Mouse (Mus musculus) natural killer cell, adult 2 months (primary cell): ENCODE results near the gene Slc39a7.

Experiments
- DNase-seq, 2 experiments: peaks; one replicate each; pipeline ENCODE4 v3.0.0; 2022; ENCODE audit warnings: low spot score in 2 of 2

The Slc39a7 gene

DNA sequence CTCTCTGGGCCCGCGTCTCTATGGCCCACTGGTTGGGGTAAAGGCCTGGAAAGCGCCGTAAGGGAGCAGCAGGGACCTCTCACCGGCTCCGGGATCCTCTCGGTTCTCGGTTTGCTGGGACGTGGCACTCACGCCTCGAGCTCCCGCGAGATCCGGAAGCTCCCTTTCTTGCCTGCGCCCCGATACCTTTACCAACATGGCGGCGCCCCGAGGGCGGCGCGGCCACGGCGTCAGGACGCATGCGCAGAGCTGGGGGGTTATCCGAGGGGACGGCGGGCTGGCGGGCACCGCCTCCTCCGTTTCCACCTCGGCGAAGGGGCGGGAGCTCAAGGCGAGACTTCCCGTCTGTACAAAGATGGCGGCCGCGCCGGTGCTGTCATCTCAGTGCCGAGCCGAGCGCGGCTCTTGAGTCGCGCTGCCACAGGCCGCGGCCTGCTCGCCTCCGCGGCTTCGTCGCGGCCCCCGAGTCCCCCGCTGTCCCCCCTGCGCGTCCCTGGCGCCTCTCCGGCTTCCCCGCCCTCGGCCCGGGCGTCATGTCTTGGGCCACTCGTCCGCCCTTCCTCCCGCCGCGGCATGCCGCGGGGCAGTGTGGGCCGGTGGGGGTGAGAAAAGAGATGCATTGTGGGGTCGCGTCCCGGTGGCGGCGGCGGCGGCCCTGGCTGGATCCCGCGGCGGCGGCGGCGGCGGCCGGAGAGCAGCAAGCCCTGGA lies at the start of gene Slc39a7, which contains the start of gene Rxrb:
Slc39a7 (minus strand) TSS at position 218 of the 709 bp plus-strand sequence.
Rxrb (plus strand) TSS at position 348 of the 709 bp plus-strand sequence.
- DNase-seq = peak; percentile 98 to 99

GRCm38 (mm10) chr17:34079621-34080020 lies 48.1 kb upstream of the Slc39a7 start:
- DNase-seq = peak in 1 of 2 experiments; percentile 52

- DNase-seq = no peak
Measured at GRCm38 (mm10) chr17:34079002-34079401, 47.5 kb upstream of the Slc39a7 start.

DNA sequence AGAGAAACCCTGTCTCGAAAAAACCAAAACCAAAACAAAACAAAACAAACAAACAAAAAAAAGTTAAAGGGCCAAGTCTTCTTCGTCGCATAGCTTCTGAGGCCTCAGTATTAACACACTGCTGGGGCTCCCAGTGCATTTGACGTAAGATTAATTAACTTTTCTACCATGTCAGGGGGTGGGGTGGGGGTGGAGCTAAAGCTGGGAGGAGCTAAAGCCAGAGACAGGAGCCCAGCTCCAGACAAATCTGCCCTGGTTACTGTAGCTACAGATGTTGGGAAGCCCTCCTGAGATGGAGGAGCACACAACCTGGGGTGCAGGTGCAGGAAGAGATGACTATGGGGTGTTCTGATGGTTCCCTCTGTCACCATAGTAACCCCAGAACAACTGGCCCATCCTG lies 46.7 kb upstream of the Slc39a7 start:
- no peak for DNase-seq

DNA sequence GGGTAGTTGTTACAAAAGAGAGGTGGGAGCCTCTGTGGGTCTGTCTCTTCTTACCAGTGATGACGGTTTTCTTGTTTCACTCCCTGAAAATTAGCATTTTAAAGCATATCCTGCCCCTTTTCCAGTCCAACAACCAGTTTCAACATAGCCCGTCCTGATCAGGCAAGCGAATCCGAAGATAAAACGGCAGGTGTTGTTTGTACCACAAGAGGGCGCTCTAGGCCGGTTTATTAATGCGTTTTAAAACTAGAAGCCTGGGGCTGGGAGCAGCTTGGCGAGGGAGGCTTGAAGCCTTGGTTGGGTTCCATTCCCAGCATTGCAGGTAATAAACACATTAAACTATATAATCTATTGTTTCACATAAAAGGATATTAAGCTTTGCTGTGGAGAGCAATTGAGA lies 46.1 kb upstream of the Slc39a7 start:
- DNase-seq = peak; percentile 55 to 78

DNA sequence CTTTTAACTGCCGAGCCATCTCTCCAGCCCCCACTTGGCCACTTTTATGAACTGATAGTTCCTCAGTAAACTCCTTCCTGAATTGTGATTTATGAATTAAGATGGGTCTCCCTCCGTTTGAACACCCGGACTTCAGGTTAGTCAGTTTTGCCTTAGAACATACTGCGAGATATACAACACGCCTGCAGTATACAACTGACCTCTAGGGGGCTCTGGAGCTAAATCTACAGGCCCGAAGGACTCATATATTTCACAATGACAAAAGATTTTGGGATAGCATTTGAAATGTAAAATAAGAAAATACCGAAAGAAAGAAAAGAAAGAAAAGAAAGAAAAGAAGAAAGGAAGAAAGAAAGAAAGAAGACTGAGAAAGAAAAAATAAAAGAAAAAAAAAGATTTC lies 43.8 kb upstream of the Slc39a7 start:
- DNase-seq = peak; percentile 70 to 81

- peak; percentile 52 to 55 for DNase-seq
Measured at GRCm38 (mm10) chr17:34072091-34072490, 40.6 kb upstream of the Slc39a7 start.

DNA sequence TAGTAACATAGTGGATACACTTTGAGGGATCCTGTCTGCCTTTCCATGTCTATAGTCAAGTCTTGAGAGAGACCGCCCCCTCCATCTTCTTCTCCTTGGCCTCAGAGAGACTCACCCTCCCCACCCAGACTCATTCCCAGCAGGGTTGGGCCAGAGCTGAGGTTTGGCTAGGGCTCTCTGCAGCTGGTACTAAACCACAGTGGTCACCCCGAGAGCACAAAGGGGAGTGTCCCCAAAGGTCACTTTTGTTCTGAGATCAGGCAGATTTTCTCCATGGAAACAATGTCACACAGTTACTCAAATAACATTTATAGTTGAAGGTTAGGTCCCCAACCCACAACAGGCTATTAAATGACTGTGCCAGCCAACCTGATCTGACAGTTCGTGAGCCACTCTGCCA lies 37.4 kb upstream of the Slc39a7 start:
- peak in 1 of 2 experiments; percentile 54 for DNase-seq

DNA sequence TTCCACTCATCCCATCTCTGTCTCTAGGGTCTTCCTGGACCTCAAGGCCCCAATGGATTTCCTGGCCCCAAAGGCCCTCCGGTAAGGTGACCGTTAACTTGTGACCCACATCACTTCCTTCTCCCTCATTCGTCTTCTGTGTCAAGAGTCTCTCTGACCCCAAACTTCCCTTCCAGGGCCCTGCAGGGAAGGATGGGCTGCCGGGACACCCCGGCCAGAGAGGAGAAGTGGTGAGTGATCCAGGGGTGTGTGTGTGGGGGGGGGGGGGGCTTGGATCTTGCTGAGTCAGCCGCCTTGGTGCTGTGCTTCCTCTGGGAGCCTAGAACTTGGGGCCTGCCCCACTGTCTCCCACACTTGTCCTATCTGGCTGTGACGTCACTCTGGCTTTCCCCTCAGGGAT lies 25.7 kb upstream of the Slc39a7 start:
- no peak for DNase-seq

DNA sequence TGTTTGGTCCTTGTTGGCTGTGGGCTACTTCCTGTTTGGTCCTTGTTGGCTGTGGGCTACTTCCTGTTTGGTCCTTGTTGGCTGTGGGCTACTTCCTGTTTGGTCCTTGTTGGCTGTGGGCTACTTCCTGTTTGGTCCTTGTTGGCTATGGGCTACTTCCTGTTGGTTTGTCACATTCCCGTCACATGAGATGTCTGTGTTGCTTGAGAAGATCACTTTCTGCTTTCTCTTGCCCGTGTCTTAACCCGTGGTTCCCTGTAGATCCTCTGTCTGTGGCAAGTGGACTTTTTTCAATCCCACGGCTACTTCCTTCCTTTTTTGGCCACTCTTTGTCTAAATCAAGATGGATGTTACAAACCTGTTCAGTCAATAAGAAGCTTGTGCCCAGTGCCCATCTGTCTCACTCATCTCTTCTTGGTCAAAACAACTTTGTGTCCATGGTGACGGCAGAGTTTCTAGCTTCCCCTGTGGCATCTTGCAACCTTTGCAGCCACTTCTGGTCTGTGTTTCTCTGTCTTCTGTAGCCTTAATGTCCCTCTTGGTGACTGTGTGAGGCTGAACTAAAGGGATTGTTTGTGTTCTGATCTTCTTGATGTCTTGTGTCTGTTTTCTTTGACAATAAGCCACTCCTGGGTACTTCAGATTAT lies 16.0 kb upstream of the Slc39a7 start:
- peak; percentile 51 to 55 for DNase-seq

GRCm38 (mm10) chr17:34045941-34046340 lies 14.5 kb upstream of the Slc39a7 start:
- no peak for DNase-seq

GRCm38 (mm10) chr17:34039562-34040450 lies 8.3 kb upstream of the Slc39a7 start:
- no peak for DNase-seq

GRCm38 (mm10) chr17:34038878-34039561 lies 7.5 kb upstream of the Slc39a7 start, which contains the start of gene Col11a2:
Gene Col11a2, plus strand, starts transcription at chr17:34039437.
- no peak for DNase-seq

DNA sequence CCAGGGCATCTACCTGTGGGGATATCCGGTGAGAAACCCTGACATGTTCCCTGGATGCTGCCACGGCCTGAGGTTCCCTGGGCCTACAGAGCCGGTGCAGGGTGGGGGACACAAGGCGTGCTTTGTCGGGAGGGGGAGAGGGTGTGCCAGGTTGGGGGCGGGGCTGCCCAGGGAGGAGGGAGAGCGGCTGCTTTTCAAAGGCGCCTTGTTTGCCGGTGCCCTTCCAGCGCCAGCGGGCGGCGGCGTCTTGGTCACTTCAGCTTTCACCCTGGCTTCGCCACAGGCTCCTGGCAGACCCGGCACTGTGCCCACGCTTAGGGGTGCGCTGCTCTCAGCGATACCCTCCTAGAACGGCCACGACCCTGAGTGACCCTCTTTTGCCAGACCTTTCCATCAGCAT lies 7.0 kb upstream of the Slc39a7 start:
- DNase-seq = no peak

- no peak for DNase-seq
Measured at GRCm38 (mm10) chr17:34037241-34037640, 5.8 kb upstream of the Slc39a7 start.

- no peak for DNase-seq
Measured at GRCm38 (mm10) chr17:34036647-34037046, 5.2 kb upstream of the Slc39a7 start.

DNA sequence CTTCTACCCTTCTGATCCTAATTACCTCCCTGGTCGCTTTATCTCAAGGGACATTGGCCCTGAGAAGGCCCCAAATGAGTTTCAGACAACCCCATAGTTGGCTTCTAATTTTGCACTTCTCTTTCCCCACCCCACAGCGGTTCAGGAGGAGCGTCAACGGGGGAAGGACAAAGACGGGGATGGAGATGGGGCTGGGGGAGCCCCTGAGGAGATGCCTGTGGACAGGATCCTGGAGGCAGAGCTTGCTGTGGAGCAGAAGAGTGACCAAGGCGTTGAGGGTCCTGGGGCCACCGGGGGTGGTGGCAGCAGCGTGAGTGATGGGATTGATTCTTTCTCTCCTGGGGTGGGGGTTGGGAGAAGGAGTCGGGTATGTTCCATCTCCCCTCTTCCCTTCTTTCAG lies 4.0 kb upstream of the Slc39a7 start:
- DNase-seq = no peak

GRCm38 (mm10) chr17:34034064-34034463 lies 2.6 kb upstream of the Slc39a7 start:
- DNase-seq = peak; percentile 73 to 84

- DNase-seq = no peak
Measured at GRCm38 (mm10) chr17:34033441-34033840, 2.0 kb upstream of the Slc39a7 start.

DNA sequence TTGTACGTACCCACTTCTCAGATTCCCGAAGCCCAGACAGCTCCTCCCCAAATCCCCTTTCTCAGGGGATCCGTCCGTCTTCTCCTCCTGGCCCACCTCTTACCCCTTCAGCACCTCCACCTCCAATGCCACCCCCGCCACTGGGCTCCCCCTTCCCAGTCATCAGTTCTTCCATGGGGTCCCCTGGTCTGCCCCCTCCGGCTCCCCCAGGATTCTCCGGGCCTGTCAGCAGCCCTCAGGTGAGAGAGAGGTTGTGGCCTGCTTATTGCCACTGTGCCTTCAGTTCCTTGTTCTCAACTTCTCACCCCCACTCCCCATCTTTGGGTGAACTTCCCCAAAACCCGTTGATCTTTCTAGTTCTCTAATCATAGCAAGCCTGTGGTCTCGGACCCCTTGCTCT lies 1.3 kb upstream of the Slc39a7 start:
- DNase-seq = no peak

DNA sequence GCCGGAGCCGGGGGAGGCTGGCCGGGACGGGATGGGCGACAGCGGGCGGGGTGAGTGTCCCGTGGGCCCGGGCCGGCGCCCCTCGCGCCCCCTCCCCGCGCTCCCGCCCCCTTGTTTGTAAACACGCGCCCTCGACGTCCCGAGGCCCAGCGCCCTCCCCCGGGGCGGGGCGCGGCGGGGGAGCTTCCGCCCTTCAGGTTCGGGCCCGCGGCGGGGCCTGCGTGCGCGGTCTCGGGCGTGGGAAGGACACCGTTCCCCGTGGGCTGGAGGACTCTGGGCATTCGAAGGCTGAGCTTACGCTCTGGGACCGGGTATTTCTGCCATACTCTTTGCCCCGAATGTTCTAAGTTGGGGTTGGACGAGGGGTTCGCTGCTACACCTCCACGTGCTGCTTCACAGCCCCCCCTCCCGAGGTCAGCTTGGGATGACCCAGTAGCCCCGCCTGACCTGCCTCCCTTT lies 721 bp upstream of the Slc39a7 start:
- DNase-seq = peak; percentile 66 to 70
